Mouse (Mus musculus) thymus, adult 2 months (tissue): ENCODE measurements around the gene Ephb2. TPM values are rescaled to one million over a fixed set of nuclear protein-coding genes. Genes with fewer than 3 reads are reported as not detected.
A peak's percentile ranks its signal among the peaks of the same experiment; 100 is the strongest.

Source experiments
- DNase-seq: peaks from one replicate; pipeline ENCODE4 v3.0.0; 2021
- H3K27ac ChIP-seq: fragments of 200-500 bp; 2 replicates; pipeline ENCODE4 v1.5.1; 2012; ENCODE audit warnings: low read length, control low read depth; ENCODE audit not compliant: control insufficient read depth, insufficient read depth
- H3K27me3 ChIP-seq: fragments of 200-500 bp; 2 replicates; pipeline ENCODE4 v1.6.1; 2012; ENCODE audit warnings: mild to moderate bottlenecking, low read length, moderate library complexity, mixed read lengths; ENCODE audit not compliant: control insufficient read depth, insufficient read depth
- H3K36me3 ChIP-seq: fragments of 200-500 bp; 2 replicates; pipeline ENCODE4 v1.6.1; 2012; ENCODE audit warnings: mild to moderate bottlenecking, low read length, moderate library complexity; ENCODE audit not compliant: control insufficient read depth, insufficient read depth
- H3K4me1 ChIP-seq: fragments of 200-500 bp; replicated peaks from 2 replicates; pipeline ENCODE4 v1.6.1; 2012; ENCODE audit warnings: low read length; ENCODE audit not compliant: control insufficient read depth, insufficient read depth
- H3K4me3 ChIP-seq: fragments of 200-500 bp; 2 replicates; pipeline ENCODE4 v1.5.1; 2012; ENCODE audit warnings: mild to moderate bottlenecking, low read length, control low read depth, moderate library complexity; ENCODE audit not compliant: control insufficient read depth, insufficient read depth
- CTCF ChIP-seq: fragments of 200-500 bp; IDR thresholded peaks from 2 replicates; pipeline ENCODE4 v1.5.1; 2012; ENCODE audit warnings: mild to moderate bottlenecking, control low read depth, low read length, moderate library complexity, borderline replicate concordance; ENCODE audit not compliant: control insufficient read depth, poor library complexity, insufficient read depth; ENCODE audit errors: extremely low read depth
- POLR2A ChIP-seq: fragments of 200-500 bp; IDR thresholded peaks from 2 replicates; pipeline ENCODE4 v1.6.1; 2012; ENCODE audit warnings: mild to moderate bottlenecking, low read length, control low read depth, moderate library complexity; ENCODE audit not compliant: control insufficient read depth, poor library complexity, insufficient read depth; ENCODE audit errors: extremely low read depth
- WGBS: fragments of 180-500 bp; shearing (Covaris S2); methylation state at CpG from one replicate; pipeline ENCODE4 v1.1.7; 2018; 5-methylcytosine and 5-hydroxymethylcytosine counted together
- polyA plus RNA-seq: library from polyadenylated mRNA; depleted of rRNA; stranded (reverse); fragments of >200 nt; gene quantifications from 2 replicates; pipeline ENCODE4 v1.2.3, GENCODE M21; 2012

The Ephb2 gene
- polyA plus RNA-seq, 1 experiment: 15.4 TPM

GRCm38 (mm10) chr4:136605756-136606485 is 229.9 kb downstream of the Ephb2 start:
- no peaks in the 10 kb centered on the region for H3K36me3 ChIP-seq
- no peak overlapping the region for H3K4me3 ChIP-seq
- TF ChIP-seq CTCF (no peak), POLR2A (no peak)
- DNase-seq: no peak
- 95% methylated on average over 19 of the region's 19 CpGs for WGBS
- no peaks in the 10 kb centered on the region for H3K27me3 ChIP-seq
- H3K4me1 ChIP-seq: 0 out of 2 replicates have a peak, but pooled peaks cover 2% of the 10 kb centered on the region
- no peak overlapping the region for H3K27ac ChIP-seq

GRCm38 (mm10) chr4:136602568-136602967 is 233.2 kb downstream of the Ephb2 start, which contains the start of gene Kdm1a:
Kdm1a (minus strand) TSS chr4:136602723.
- DNase-seq: peak; percentile 95
- H3K27me3 ChIP-seq: no peaks in the 10 kb centered on the region
- no peaks in the 10 kb centered on the region for H3K36me3 ChIP-seq
- peak; percentile 90 for TF ChIP-seq CTCF
- TF ChIP-seq POLR2A: peak; percentile 86
- peaks cover 8% of the 10 kb centered on the region for H3K4me1 ChIP-seq
- peak within 1 kb of the TSS; percentile 6; the same call in 1 of the 2 replicates for H3K27ac ChIP-seq
- H3K4me3 ChIP-seq: peak within 1 kb of the TSS; percentile 96
- under 1% methylated on average over 44 of the region's 45 CpGs for WGBS

GRCm38 (mm10) chr4:136602018-136602554 is 233.7 kb downstream of the Ephb2 start:
- 2% methylated on average over 68 of the region's 68 CpGs for WGBS
- Histone ChIP-seq H3K27ac (peak overlapping the region; percentile 6; the same call in 1 of the 2 replicates), H3K27me3 (no peaks in the 10 kb centered on the region), H3K4me3 (peak overlapping the region; percentile 96), H3K4me1 (peaks cover 8% of the 10 kb centered on the region), H3K36me3 (no peaks in the 10 kb centered on the region)
- DNase-seq: peak; percentile 45
- no peak for TF ChIP-seq CTCF
- no peak for TF ChIP-seq POLR2A

GRCm38 (mm10) chr4:136601476-136601875 is 234.3 kb downstream of the Ephb2 start:
- Histone ChIP-seq H3K27me3 (no peaks in the 10 kb centered on the region), H3K36me3 (no peaks in the 10 kb centered on the region), H3K4me1 (peaks cover 8% of the 10 kb centered on the region), H3K4me3 (peak overlapping the region; percentile 96), H3K27ac (no peak overlapping the region)
- DNase-seq: peak; percentile 13
- no peak for TF ChIP-seq CTCF
- TF ChIP-seq POLR2A: no peak
- 1% methylated on average over 13 of the region's 13 CpGs for WGBS

GRCm38 (mm10) chr4:136600536-136600935 is 235.3 kb downstream of the Ephb2 start:
- Histone ChIP-seq H3K36me3 (no peaks in the 10 kb centered on the region), H3K4me3 (no peak overlapping the region), H3K4me1 (peaks cover 8% of the 10 kb centered on the region), H3K27ac (no peak overlapping the region), H3K27me3 (no peaks in the 10 kb centered on the region)
- WGBS: 95% methylated on average over 2 of the region's 2 CpGs
- no peak for DNase-seq
- TF ChIP-seq CTCF: no peak
- no peak for TF ChIP-seq POLR2A

GRCm38 (mm10) chr4:136599869-136600268 is 235.9 kb downstream of the Ephb2 start:
- WGBS: over 99% methylated on average over 3 of the region's 3 CpGs
- no peaks in the 10 kb centered on the region for H3K27me3 ChIP-seq
- H3K4me3 ChIP-seq: no peak overlapping the region
- no peak for TF ChIP-seq POLR2A
- no peak for TF ChIP-seq CTCF
- no peak overlapping the region for H3K27ac ChIP-seq
- H3K36me3 ChIP-seq: no peaks in the 10 kb centered on the region
- H3K4me1 ChIP-seq: peaks cover 8% of the 10 kb centered on the region
- no peak for DNase-seq
